Mouse (Mus musculus): ENCODE data around the gene Tmem267.

GRCm38 (mm10) chr13:119631482-119632155 lies 143.8 kb downstream of the Tmem267 start:
- TF ChIP-seq GATA1 (IDR thresholded peaks at IDR 0.05; ENCODE audit: low read length) (no peak), TAL1 (IDR thresholded peaks at IDR 0.05; ENCODE audit: low read length) (no peak)
